Mouse (Mus musculus): ENCODE measurements around the gene Eci2. TPM values are rescaled to one million over a fixed set of nuclear protein-coding genes. Genes with fewer than 3 reads are reported as not detected.
"Not testable (repeated sequence)": the region's sequence is repeated elsewhere in the genome, so short reads cannot be mapped to it uniquely, and the experiment has no call there.

Gene Eci2
- polyA plus RNA-seq, 1 experiment from 2014 or later, result 143 TPM

- WGBS, result 70% methylated on average over 5 of the region's 5 CpGs
- ATAC-seq (replicated peaks; ENCODE audit: insufficient number of reproducible peaks, low FRiP score, low TSS enrichment, low read depth); H3K36me3 ChIP-seq (replicated peaks; ENCODE audit: control insufficient read depth, insufficient read depth, low read depth, low read length): not testable (repeated sequence)
Measured at GRCm38 (mm10) chr13:34978635-34979034, 48.3 kb downstream of the Eci2 start.

DNA sequence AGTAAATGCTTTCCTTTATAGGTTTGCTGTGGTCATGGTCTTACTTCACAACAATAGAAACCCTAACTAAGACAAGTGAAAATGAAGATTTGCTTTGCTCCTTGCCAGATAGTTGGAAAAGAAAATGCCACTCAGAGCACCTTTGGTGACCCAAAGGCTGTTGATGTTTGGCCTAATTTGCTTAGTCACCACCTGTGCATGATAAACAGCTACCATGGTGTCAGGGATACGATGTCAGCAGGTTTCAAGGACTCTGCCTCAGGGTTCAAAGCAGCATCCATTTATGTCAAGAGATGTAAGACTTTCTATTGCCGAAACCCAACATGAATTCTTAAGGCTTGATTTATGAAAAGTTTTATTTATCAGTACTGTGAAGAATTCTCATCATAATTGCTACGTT lies 49.5 kb downstream of the Eci2 start:
- 89% methylated on average over 3 of the region's 3 CpGs for WGBS
- H3K4me3 ChIP-seq (ENCODE audit: low read depth, low read length), result no peak overlapping the region
- H3K27ac ChIP-seq (replicated peaks; ENCODE audit: low read depth, low read length), result no peak overlapping the region
- H3K4me2 ChIP-seq (ENCODE audit: low read depth, low read length), result no peak overlapping the region
- no peaks in the 10 kb centered on the region for H3K27me3 ChIP-seq (ENCODE audit: control insufficient read depth, insufficient read depth, low read length)
- no peak overlapping the region for H3K9ac ChIP-seq (replicated peaks; ENCODE audit: low read length)
- ATAC-seq (replicated peaks; ENCODE audit: insufficient number of reproducible peaks, low FRiP score, low TSS enrichment, low read depth), result no peak
- no peaks in the 10 kb centered on the region for H3K9me3 ChIP-seq (replicated peaks; ENCODE audit: control insufficient read depth, low read length)
- peaks cover 2% of the 10 kb centered on the region for H3K36me3 ChIP-seq (replicated peaks; ENCODE audit: control insufficient read depth, insufficient read depth, low read depth, low read length)
- no peak for DNase-seq (ENCODE audit: low spot score)
- H3K4me1 ChIP-seq (ENCODE audit: control insufficient read depth, insufficient read depth, low read length), result no peaks in the 10 kb centered on the region

More at GRCm38 (mm10) chr13:34978635-34979034, 48.3 kb downstream of the Eci2 start:
- not testable (repeated sequence) for H3K27me3 ChIP-seq (ENCODE audit: control insufficient read depth, insufficient read depth, low read length); DNase-seq (ENCODE audit: low spot score); H3K4me3 ChIP-seq (ENCODE audit: low read depth, low read length); H3K9ac ChIP-seq (replicated peaks; ENCODE audit: low read length); H3K27ac ChIP-seq (replicated peaks; ENCODE audit: low read depth, low read length); H3K9me3 ChIP-seq (replicated peaks; ENCODE audit: control insufficient read depth, low read length); H3K4me1 ChIP-seq (ENCODE audit: control insufficient read depth, insufficient read depth, low read length); H3K4me2 ChIP-seq (ENCODE audit: low read depth, low read length)

GRCm38 (mm10) chr13:34976116-34976515 lies 50.8 kb downstream of the Eci2 start:
- H3K4me2 ChIP-seq (ENCODE audit: low read depth, low read length), result no peak overlapping the region
- H3K4me1 ChIP-seq (ENCODE audit: control insufficient read depth, insufficient read depth, low read length), result no peaks in the 10 kb centered on the region
- no peak overlapping the region for H3K9ac ChIP-seq (replicated peaks; ENCODE audit: low read length)
- 96% methylated on average over 4 of the region's 4 CpGs for WGBS
- no peaks in the 10 kb centered on the region for H3K27me3 ChIP-seq (ENCODE audit: control insufficient read depth, insufficient read depth, low read length)
- ATAC-seq (replicated peaks; ENCODE audit: insufficient number of reproducible peaks, low FRiP score, low TSS enrichment, low read depth) (no peak), DNase-seq (ENCODE audit: low spot score) (no peak)
- H3K36me3 ChIP-seq (replicated peaks; ENCODE audit: control insufficient read depth, insufficient read depth, low read depth, low read length), result peaks cover 2% of the 10 kb centered on the region
- no peak overlapping the region for H3K4me3 ChIP-seq (ENCODE audit: low read depth, low read length)
- H3K27ac ChIP-seq (replicated peaks; ENCODE audit: low read depth, low read length), result no peak overlapping the region
- no peaks in the 10 kb centered on the region for H3K9me3 ChIP-seq (replicated peaks; ENCODE audit: control insufficient read depth, low read length)

- Histone ChIP-seq H3K36me3 (replicated peaks; ENCODE audit: control insufficient read depth, insufficient read depth, low read depth, low read length) (peaks cover 2% of the 10 kb centered on the region; the same call in 1 of the 2 replicates), H3K4me2 (ENCODE audit: low read depth, low read length) (no peak overlapping the region), H3K9me3 (replicated peaks; ENCODE audit: control insufficient read depth, low read length) (no peaks in the 10 kb centered on the region), H3K4me3 (ENCODE audit: low read depth, low read length) (no peak overlapping the region), H3K27me3 (ENCODE audit: control insufficient read depth, insufficient read depth, low read length) (no peaks in the 10 kb centered on the region), H3K27ac (replicated peaks; ENCODE audit: low read depth, low read length) (no peak overlapping the region), H3K9ac (replicated peaks; ENCODE audit: low read length) (no peak overlapping the region), H3K4me1 (ENCODE audit: control insufficient read depth, insufficient read depth, low read length) (no peaks in the 10 kb centered on the region)
- DNase-seq (ENCODE audit: low spot score) (peak; percentile 6), ATAC-seq (replicated peaks; ENCODE audit: insufficient number of reproducible peaks, low FRiP score, low TSS enrichment, low read depth) (no peak)
- 40% methylated on average over 1 of the region's 1 CpGs for WGBS
Measured at GRCm38 (mm10) chr13:34973770-34974169, 53.1 kb downstream of the Eci2 start.

- no peaks in the 10 kb centered on the region for H3K4me1 ChIP-seq (ENCODE audit: control insufficient read depth, insufficient read depth, low read length)
- no peaks in the 10 kb centered on the region for H3K9me3 ChIP-seq (replicated peaks; ENCODE audit: control insufficient read depth, low read length)
- H3K36me3 ChIP-seq (replicated peaks; ENCODE audit: control insufficient read depth, insufficient read depth, low read depth, low read length), result 0 out of 2 replicates have a peak, but pooled peaks cover 1% of the 10 kb centered on the region
- DNase-seq (ENCODE audit: low spot score) (peak; percentile 53), ATAC-seq (replicated peaks; ENCODE audit: insufficient number of reproducible peaks, low FRiP score, low TSS enrichment, low read depth) (no peak)
- H3K4me2 ChIP-seq (ENCODE audit: low read depth, low read length), result no peak overlapping the region
- no peak overlapping the region for H3K27ac ChIP-seq (replicated peaks; ENCODE audit: low read depth, low read length)
- H3K4me3 ChIP-seq (ENCODE audit: low read depth, low read length), result no peak overlapping the region
- H3K9ac ChIP-seq (replicated peaks; ENCODE audit: low read length), result no peak overlapping the region
- WGBS, result 53% methylated on average over 1 of the region's 1 CpGs
- no peaks in the 10 kb centered on the region for H3K27me3 ChIP-seq (ENCODE audit: control insufficient read depth, insufficient read depth, low read length)
Measured at GRCm38 (mm10) chr13:34973149-34973548, 53.7 kb downstream of the Eci2 start.

- not testable (repeated sequence) for DNase-seq (ENCODE audit: low spot score); H3K27ac ChIP-seq (replicated peaks; ENCODE audit: low read depth, low read length); H3K4me1 ChIP-seq (ENCODE audit: control insufficient read depth, insufficient read depth, low read length); H3K9ac ChIP-seq (replicated peaks; ENCODE audit: low read length); H3K4me2 ChIP-seq (ENCODE audit: low read depth, low read length); H3K27me3 ChIP-seq (ENCODE audit: control insufficient read depth, insufficient read depth, low read length); H3K36me3 ChIP-seq (replicated peaks; ENCODE audit: control insufficient read depth, insufficient read depth, low read depth, low read length); H3K9me3 ChIP-seq (replicated peaks; ENCODE audit: control insufficient read depth, low read length); ATAC-seq (replicated peaks; ENCODE audit: insufficient number of reproducible peaks, low FRiP score, low TSS enrichment, low read depth); H3K4me3 ChIP-seq (ENCODE audit: low read depth, low read length)
Measured at GRCm38 (mm10) chr13:34972456-34972855, 54.4 kb downstream of the Eci2 start.

DNA sequence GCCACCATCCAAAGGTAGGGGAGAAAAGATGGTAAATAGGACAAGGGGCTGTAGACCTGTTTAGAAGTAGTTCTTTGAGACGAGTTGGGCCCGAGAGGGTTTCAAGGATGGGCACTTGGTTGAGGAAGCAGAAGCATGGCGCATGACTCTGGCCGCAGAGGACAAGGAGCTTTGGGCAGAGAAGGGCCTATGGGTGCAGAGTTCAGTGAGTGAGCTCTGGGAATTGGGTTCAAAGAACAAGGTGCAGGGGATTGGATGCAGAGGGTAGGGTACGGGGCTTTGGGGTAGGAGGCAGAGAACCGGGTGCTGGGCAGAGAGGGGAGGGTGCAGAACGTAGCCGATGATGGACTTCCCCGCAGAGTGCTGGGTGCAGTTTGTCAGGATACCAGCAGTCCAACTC lies 61.2 kb downstream of the Eci2 start:
- H3K4me1 ChIP-seq (ENCODE audit: control insufficient read depth, insufficient read depth, low read length); H3K27me3 ChIP-seq (ENCODE audit: control insufficient read depth, insufficient read depth, low read length); ATAC-seq (replicated peaks; ENCODE audit: insufficient number of reproducible peaks, low FRiP score, low TSS enrichment, low read depth); H3K4me3 ChIP-seq (ENCODE audit: low read depth, low read length); H3K9ac ChIP-seq (replicated peaks; ENCODE audit: low read length); DNase-seq (ENCODE audit: low spot score); H3K9me3 ChIP-seq (replicated peaks; ENCODE audit: control insufficient read depth, low read length); H3K36me3 ChIP-seq (replicated peaks; ENCODE audit: control insufficient read depth, insufficient read depth, low read depth, low read length); H3K27ac ChIP-seq (replicated peaks; ENCODE audit: low read depth, low read length); H3K4me2 ChIP-seq (ENCODE audit: low read depth, low read length): not testable (repeated sequence)
- WGBS, result 69% methylated on average over 9 of the region's 9 CpGs

GRCm38 (mm10) chr13:34964866-34965265 lies 62.0 kb downstream of the Eci2 start:
- ATAC-seq (replicated peaks; ENCODE audit: insufficient number of reproducible peaks, low FRiP score, low TSS enrichment, low read depth) (no peak), DNase-seq (ENCODE audit: low spot score) (no peak)
- Histone ChIP-seq H3K9ac (replicated peaks; ENCODE audit: low read length) (no peak overlapping the region), H3K4me1 (ENCODE audit: control insufficient read depth, insufficient read depth, low read length) (no peaks in the 10 kb centered on the region), H3K4me3 (ENCODE audit: low read depth, low read length) (no peak overlapping the region), H3K27ac (replicated peaks; ENCODE audit: low read depth, low read length) (no peak overlapping the region), H3K36me3 (replicated peaks; ENCODE audit: control insufficient read depth, insufficient read depth, low read depth, low read length) (no peaks in the 10 kb centered on the region), H3K4me2 (ENCODE audit: low read depth, low read length) (peak overlapping the region; percentile 74), H3K9me3 (replicated peaks; ENCODE audit: control insufficient read depth, low read length) (no peaks in the 10 kb centered on the region), H3K27me3 (ENCODE audit: control insufficient read depth, insufficient read depth, low read length) (peaks cover 8% of the 10 kb centered on the region)
- WGBS, result 10% methylated on average over 5 of the region's 5 CpGs
